Mouse (Mus musculus) embryonic facial prominence, embryonic 14.5 days (tissue): Measurements from ENCODE around the gene Vsig2. TPM values are rescaled to one million over a fixed set of nuclear protein-coding genes. Genes with fewer than 3 reads are reported as not detected.

Experiments used
- ATAC-seq: fragments of 200-750 bp; cut with Nextera tagmentation; 2 replicates; pipeline ENCODE4 v1.8.0; 2017; ENCODE audit warnings: low read depth, moderate number of reproducible peaks, moderate TSS enrichment
- DNase-seq: peaks from one replicate; pipeline ENCODE4 v3.0.0-alpha.2; 2015; ENCODE audit warnings: low spot score
- H3K27ac ChIP-seq: fragments of 300-500 bp; sonication (generic); replicated peaks from 2 replicates; pipeline ENCODE4 v1.5.1; 2014; ENCODE audit warnings: low read depth, mild to moderate bottlenecking, low read length, moderate library complexity
- H3K27me3 ChIP-seq: fragments of 300-500 bp; sonication (generic); replicated peaks from 2 replicates; pipeline ENCODE4 v1.6.1; 2014; ENCODE audit warnings: low read length; ENCODE audit not compliant: control insufficient read depth, insufficient read depth
- H3K36me3 ChIP-seq: fragments of 300-500 bp; sonication (generic); 2 replicates; pipeline ENCODE4 v1.6.1; 2014; ENCODE audit warnings: low read length, mixed read lengths; ENCODE audit not compliant: control insufficient read depth, insufficient read depth
- H3K4me1 ChIP-seq: fragments of 300-500 bp; sonication (generic); 2 replicates; pipeline ENCODE4 v1.6.1; 2014; ENCODE audit warnings: antibody characterized with exemption, low read length; ENCODE audit not compliant: control insufficient read depth, insufficient read depth
- H3K4me2 ChIP-seq: fragments of 300-500 bp; sonication (generic); 2 replicates; pipeline ENCODE4 v1.6.1; 2014; ENCODE audit warnings: low read depth, mild to moderate bottlenecking, low read length, moderate library complexity, mixed read lengths
- H3K4me3 ChIP-seq: fragments of 300-500 bp; sonication (generic); 2 replicates; pipeline ENCODE4 v1.5.1; 2014; ENCODE audit warnings: low read depth, mild to moderate bottlenecking, low read length
- H3K9ac ChIP-seq: fragments of 300-500 bp; sonication (generic); 2 replicates; pipeline ENCODE4 v1.6.1; 2014; ENCODE audit warnings: low read depth, mild to moderate bottlenecking, low read length, moderate library complexity, mixed read lengths
- H3K9me3 ChIP-seq: fragments of 300-500 bp; sonication (generic); 2 replicates; pipeline ENCODE4 v1.6.1; 2016; ENCODE audit warnings: low read length; ENCODE audit not compliant: control insufficient read depth
- WGBS: fragments of 180-500 bp; shearing (Covaris S2); extraction: QIAGEN DNeasy Blood & Tissue Kit; methylation state at CpG from one replicate; pipeline ENCODE4 v1.1.7; 2014; 5-methylcytosine and 5-hydroxymethylcytosine counted together
- polyA plus RNA-seq: library from polyadenylated mRNA; unstranded; fragments of >200 nt; fragmentation: Nextera tagmentation; extraction: Ambion mirVana; gene quantifications from 2 replicates; pipeline ENCODE4 v1.2.1, GENCODE M21; 2014

The Vsig2 gene
- polyA plus RNA-seq = 1.2 and 1.5 TPM in 2 replicates

DNA sequence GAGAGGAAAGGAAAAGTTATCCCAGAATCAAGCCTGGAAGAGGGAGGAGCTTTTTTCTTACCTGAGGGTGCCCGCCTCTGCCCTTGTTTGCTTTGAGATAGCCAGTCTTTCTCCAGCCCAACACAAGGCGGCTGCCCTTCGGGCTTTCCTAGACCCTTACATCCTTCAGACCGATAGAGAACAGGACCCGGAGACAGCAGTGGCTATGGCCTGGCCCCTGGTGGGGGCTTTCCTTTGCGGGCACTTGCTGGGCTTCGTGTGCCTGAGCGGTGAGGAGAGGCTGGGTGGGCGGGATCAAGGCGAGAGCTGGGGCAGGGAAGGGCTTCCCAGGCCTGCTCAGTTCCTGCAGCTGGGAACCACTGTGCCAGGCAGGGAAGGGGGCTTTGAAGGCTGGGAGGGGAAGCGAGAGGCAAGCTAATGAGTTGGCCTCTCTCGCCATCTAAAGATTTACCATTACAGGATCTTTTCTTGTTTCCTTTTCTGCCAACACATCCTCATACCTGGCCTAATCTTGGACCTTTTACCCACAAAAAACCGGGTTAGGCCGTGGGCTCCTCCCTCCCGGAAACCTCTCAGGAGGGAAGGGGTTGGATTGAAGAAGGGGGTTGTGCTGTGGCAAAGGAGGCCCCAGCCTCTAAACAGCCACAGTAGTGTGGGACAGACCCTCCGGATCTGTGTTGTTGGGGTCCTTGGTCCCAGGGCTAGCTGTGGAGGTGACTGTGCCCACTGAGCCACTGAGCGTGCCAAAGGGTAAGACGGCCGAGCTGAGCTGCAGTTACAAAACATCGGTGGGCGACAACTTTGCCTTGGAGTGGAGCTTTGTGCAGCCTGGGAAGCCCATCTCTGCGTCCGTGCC lies at the start of gene Vsig2:
Vsig2 (plus strand) TSS at position 86 of the 856 bp plus-strand sequence.
- ATAC-seq (no peak), DNase-seq (no peak)
- Histone ChIP-seq H3K27me3 (no peaks in the 10 kb centered on the region), H3K9me3 (no peaks in the 10 kb centered on the region), H3K4me3 (no peak within 1 kb of the TSS), H3K36me3 (no peaks in the 10 kb centered on the region), H3K27ac (no peak within 1 kb of the TSS), H3K4me1 (0 out of 2 replicates have a peak, but pooled peaks cover 3% of the 10 kb centered on the region), H3K4me2 (no peak within 1 kb of the TSS), H3K9ac (no peak within 1 kb of the TSS)
- WGBS = 54% methylated on average over 21 of the region's 23 CpGs

- DNase-seq (peak; percentile 89), ATAC-seq (peak; percentile 76)
- Histone ChIP-seq H3K9ac (peak overlapping the region; percentile 96), H3K4me1 (peaks cover 4% of the 10 kb centered on the region), H3K9me3 (no peaks in the 10 kb centered on the region), H3K27me3 (no peaks in the 10 kb centered on the region), H3K4me3 (peak overlapping the region; percentile 99), H3K27ac (peak overlapping the region; percentile 98), H3K4me2 (peak overlapping the region; percentile 96), H3K36me3 (0 out of 2 replicates have a peak, but pooled peaks cover 6% of the 10 kb centered on the region)
- 1% methylated on average over 39 of the region's 75 CpGs for WGBS
These were observed 49.5 kb upstream of the Vsig2 start for GRCm38 (mm10) chr9:37489446-37490120.

DNA sequence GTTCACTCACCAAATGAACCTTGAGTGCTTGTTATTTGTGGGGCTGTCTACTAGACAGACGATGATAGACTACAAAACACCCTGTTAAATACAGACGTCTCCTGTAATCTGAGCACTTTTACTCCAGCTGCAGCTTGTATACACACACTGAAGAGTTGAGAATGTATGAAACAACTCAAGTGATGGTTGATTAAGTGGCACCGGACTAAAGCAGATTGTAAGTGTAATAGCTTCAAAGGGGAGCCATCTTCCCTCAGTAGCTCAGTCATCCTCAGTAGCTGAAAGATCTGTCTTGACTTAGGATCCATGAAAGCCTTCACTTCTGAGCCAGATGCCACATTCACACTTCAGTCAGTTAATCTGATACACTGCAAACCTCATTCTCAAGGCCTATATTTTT lies 43.3 kb upstream of the Vsig2 start:
- no peak for DNase-seq
- 0 out of 2 replicates have a peak, but pooled peaks cover 6% of the 10 kb centered on the region for H3K36me3 ChIP-seq
- no peak overlapping the region for H3K9ac ChIP-seq
- H3K27ac ChIP-seq = no peak overlapping the region
- WGBS = 50% methylated on average over 3 of the region's 3 CpGs
- H3K4me2 ChIP-seq = no peak overlapping the region
- H3K4me1 ChIP-seq = peaks cover under 1% of the 10 kb centered on the region; the same call in 1 of the 2 replicates
- H3K9me3 ChIP-seq = no peaks in the 10 kb centered on the region
- H3K27me3 ChIP-seq = no peaks in the 10 kb centered on the region
- ATAC-seq = no peak
- no peak overlapping the region for H3K4me3 ChIP-seq

- no peak overlapping the region for H3K4me3 ChIP-seq
- H3K36me3 ChIP-seq = 0 out of 2 replicates have a peak, but pooled peaks cover 6% of the 10 kb centered on the region
- H3K9ac ChIP-seq = no peak overlapping the region
- no peaks in the 10 kb centered on the region for H3K27me3 ChIP-seq
- H3K27ac ChIP-seq = no peak overlapping the region
- no peak overlapping the region for H3K4me2 ChIP-seq
- H3K9me3 ChIP-seq = no peaks in the 10 kb centered on the region
- ATAC-seq (no peak), DNase-seq (no peak)
- H3K4me1 ChIP-seq = no peaks in the 10 kb centered on the region
These were observed 42.7 kb upstream of the Vsig2 start for GRCm38 (mm10) chr9:37496325-37496724.

GRCm38 (mm10) chr9:37500201-37500600 lies 38.9 kb upstream of the Vsig2 start:
- H3K36me3 ChIP-seq = no peaks in the 10 kb centered on the region
- DNase-seq = no peak
- no peak overlapping the region for H3K4me3 ChIP-seq
- H3K4me2 ChIP-seq = no peak overlapping the region
- no peak overlapping the region for H3K9ac ChIP-seq
- ATAC-seq = no peak
- H3K9me3 ChIP-seq = no peaks in the 10 kb centered on the region
- H3K27me3 ChIP-seq = no peaks in the 10 kb centered on the region
- 80% methylated on average over 3 of the region's 3 CpGs for WGBS
- H3K27ac ChIP-seq = no peak overlapping the region
- no peaks in the 10 kb centered on the region for H3K4me1 ChIP-seq

- ATAC-seq (no peak), DNase-seq (no peak)
- Histone ChIP-seq H3K4me3 (no peak overlapping the region), H3K27ac (no peak overlapping the region), H3K9me3 (no peaks in the 10 kb centered on the region), H3K4me1 (no peaks in the 10 kb centered on the region), H3K27me3 (no peaks in the 10 kb centered on the region), H3K9ac (no peak overlapping the region), H3K4me2 (no peak overlapping the region), H3K36me3 (no peaks in the 10 kb centered on the region)
- 100% methylated on average over 1 of the region's 1 CpGs for WGBS
These were observed 37.9 kb upstream of the Vsig2 start for GRCm38 (mm10) chr9:37501170-37501569.

DNA sequence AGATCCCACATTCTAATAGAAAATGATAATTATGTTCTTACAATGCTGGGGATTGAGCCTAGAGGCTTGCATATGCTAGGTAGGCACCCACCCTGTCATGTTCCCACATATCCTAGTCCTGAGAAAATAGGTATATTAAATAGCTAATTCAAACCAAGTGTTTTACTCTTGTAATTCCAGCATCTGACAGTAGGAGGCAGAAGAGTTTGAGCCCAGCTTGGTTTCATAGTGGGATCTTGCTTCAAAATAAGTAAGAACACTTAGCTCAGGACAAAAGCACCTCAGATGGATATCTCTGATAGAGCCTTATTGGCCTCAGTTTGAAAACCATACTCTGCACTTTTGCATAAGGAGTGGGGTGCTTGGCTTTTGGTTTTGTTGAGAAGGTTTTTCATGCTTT lies 34.7 kb upstream of the Vsig2 start:
- H3K27me3 ChIP-seq = no peaks in the 10 kb centered on the region
- H3K4me3 ChIP-seq = no peak overlapping the region
- H3K36me3 ChIP-seq = no peaks in the 10 kb centered on the region
- no peak overlapping the region for H3K9ac ChIP-seq
- no peak overlapping the region for H3K4me2 ChIP-seq
- H3K9me3 ChIP-seq = no peaks in the 10 kb centered on the region
- DNase-seq (no peak), ATAC-seq (no peak)
- H3K4me1 ChIP-seq = no peaks in the 10 kb centered on the region
- H3K27ac ChIP-seq = no peak overlapping the region

GRCm38 (mm10) chr9:37506023-37506422 lies 33.0 kb upstream of the Vsig2 start:
- Histone ChIP-seq H3K27ac (no peak overlapping the region), H3K9ac (no peak overlapping the region), H3K9me3 (no peaks in the 10 kb centered on the region), H3K4me2 (no peak overlapping the region), H3K27me3 (no peaks in the 10 kb centered on the region), H3K36me3 (no peaks in the 10 kb centered on the region), H3K4me1 (no peaks in the 10 kb centered on the region), H3K4me3 (no peak overlapping the region)
- WGBS = 86% methylated on average over 1 of the region's 1 CpGs
- no peak for DNase-seq
- ATAC-seq = no peak
